Mouse (Mus musculus) hindbrain, embryonic 14.5 days (tissue): ENCODE results near the gene Psmb6. TPM values are rescaled to one million over a fixed set of nuclear protein-coding genes. Genes with fewer than 3 reads are reported as not detected.

Experiments used
- ATAC-seq: fragments of 200-750 bp; cut with Nextera tagmentation; 2 replicates; pipeline ENCODE4 v1.8.0; 2017; ENCODE audit warnings: moderate number of reproducible peaks, mild to moderate bottlenecking, moderate TSS enrichment, moderate library complexity; ENCODE audit not compliant: low FRiP score
- DNase-seq: peaks from one replicate; pipeline ENCODE4 v3.0.0-alpha.2; 2015; ENCODE audit warnings: low spot score
- H3K27ac ChIP-seq: fragments of 300-500 bp; sonication (generic); 2 replicates; pipeline ENCODE4 v1.5.1; 2014; ENCODE audit warnings: mild to moderate bottlenecking, moderate library complexity
- H3K27me3 ChIP-seq: fragments of 300-500 bp; sonication (generic); 2 replicates; pipeline ENCODE4 v1.6.1; 2014; ENCODE audit warnings: mild to moderate bottlenecking, low read length, mixed read lengths; ENCODE audit not compliant: control insufficient read depth, insufficient read depth
- H3K36me3 ChIP-seq: fragments of 300-500 bp; sonication (generic); replicated peaks from 2 replicates; pipeline ENCODE4 v1.6.1; 2014; ENCODE audit not compliant: control insufficient read depth, insufficient read depth
- H3K4me1 ChIP-seq: fragments of 300-500 bp; sonication (generic); replicated peaks from 2 replicates; pipeline ENCODE4 v1.6.1; 2014; ENCODE audit warnings: antibody characterized with exemption, low read length, mixed read lengths; ENCODE audit not compliant: control insufficient read depth, insufficient read depth
- H3K4me2 ChIP-seq: fragments of 300-500 bp; sonication (generic); replicated peaks from 2 replicates; pipeline ENCODE4 v1.6.1; 2014; ENCODE audit warnings: mild to moderate bottlenecking, moderate library complexity
- H3K4me3 ChIP-seq: fragments of 300-500 bp; sonication (generic); replicated peaks from 2 replicates; pipeline ENCODE4 v1.5.1; 2014; ENCODE audit warnings: mild to moderate bottlenecking, low read length
- H3K9ac ChIP-seq: fragments of 300-500 bp; sonication (generic); 2 replicates; pipeline ENCODE4 v1.6.1; 2014
- H3K9me3 ChIP-seq: fragments of 300-500 bp; sonication (generic); 2 replicates; pipeline ENCODE4 v1.6.1; 2016; ENCODE audit warnings: low read length; ENCODE audit not compliant: control insufficient read depth
- whole genome bisulfite sequencing: fragments of 180-500 bp; shearing (Covaris S2); extraction: QIAGEN DNeasy Blood & Tissue Kit; methylation state at CpG from one replicate; pipeline ENCODE4 v1.1.7; 2014; 5-methylcytosine and 5-hydroxymethylcytosine counted together
- polyA plus RNA-seq: library from polyadenylated mRNA; unstranded; fragments of >200 nt; fragmentation: Nextera tagmentation; extraction: Ambion mirVana; gene quantifications from 2 replicates; pipeline ENCODE4 v1.2.1, GENCODE M21; 2014

The Psmb6 gene
- polyA plus RNA-seq, 1 experiment from 2014 or later: 789 TPM

GRCm38 (mm10) chr11:70506385-70506784 lies 18.8 kb upstream of the Psmb6 start:
- peak; percentile 74 for DNase-seq
- Histone ChIP-seq H3K9ac (no peak overlapping the region), H3K36me3 (no peaks in the 10 kb centered on the region), H3K27ac (no peak overlapping the region), H3K9me3 (no peaks in the 10 kb centered on the region), H3K27me3 (peaks cover 4% of the 10 kb centered on the region), H3K4me1 (0 out of 2 replicates have a peak, but pooled peaks cover 7% of the 10 kb centered on the region), H3K4me3 (no peak overlapping the region), H3K4me2 (no peak overlapping the region)
- 33% methylated on average over 4 of the region's 4 CpGs for WGBS
- ATAC-seq: no peak

GRCm38 (mm10) chr11:70506962-70507515 lies 18.1 kb upstream of the Psmb6 start:
- H3K9me3 ChIP-seq: no peaks in the 10 kb centered on the region
- H3K36me3 ChIP-seq: no peaks in the 10 kb centered on the region
- 0 out of 2 replicates have a peak, but pooled peaks cover 7% of the 10 kb centered on the region for H3K4me1 ChIP-seq
- DNase-seq (no peak), ATAC-seq (no peak)
- H3K4me2 ChIP-seq: no peak overlapping the region
- no peak overlapping the region for H3K4me3 ChIP-seq
- no peak overlapping the region for H3K27ac ChIP-seq
- H3K27me3 ChIP-seq: peaks cover 4% of the 10 kb centered on the region
- 74% methylated on average over 7 of the region's 7 CpGs for WGBS
- no peak overlapping the region for H3K9ac ChIP-seq

GRCm38 (mm10) chr11:70509753-70510564 lies 15.2 kb upstream of the Psmb6 start:
- Histone ChIP-seq H3K27ac (no peak overlapping the region), H3K36me3 (no peaks in the 10 kb centered on the region), H3K4me1 (0 out of 2 replicates have a peak, but pooled peaks cover 7% of the 10 kb centered on the region), H3K4me3 (no peak overlapping the region), H3K9me3 (no peaks in the 10 kb centered on the region), H3K4me2 (peak overlapping the region; percentile 42), H3K9ac (no peak overlapping the region; the same call in 1 of the 2 replicates), H3K27me3 (peaks cover 4% of the 10 kb centered on the region)
- WGBS: 7% methylated on average over 19 of the region's 19 CpGs
- peak; percentile 67 for DNase-seq
- peak; percentile 37; the same call in 1 of the 2 replicates for ATAC-seq

GRCm38 (mm10) chr11:70511242-70511641 lies 13.9 kb upstream of the Psmb6 start:
- 77% methylated on average over 2 of the region's 2 CpGs for WGBS
- no peak overlapping the region for H3K9ac ChIP-seq
- H3K4me3 ChIP-seq: no peak overlapping the region
- no peak for ATAC-seq
- no peak overlapping the region for H3K27ac ChIP-seq
- no peak for DNase-seq
- no peaks in the 10 kb centered on the region for H3K36me3 ChIP-seq
- H3K4me2 ChIP-seq: no peak overlapping the region
- no peaks in the 10 kb centered on the region for H3K9me3 ChIP-seq
- 0 out of 2 replicates have a peak, but pooled peaks cover 7% of the 10 kb centered on the region for H3K4me1 ChIP-seq
- peaks cover 4% of the 10 kb centered on the region; the same call in 1 of the 2 replicates for H3K27me3 ChIP-seq

- H3K4me3 ChIP-seq: no peak overlapping the region
- H3K36me3 ChIP-seq: no peaks in the 10 kb centered on the region
- peaks cover 4% of the 10 kb centered on the region; the same call in 1 of the 2 replicates for H3K27me3 ChIP-seq
- H3K4me2 ChIP-seq: no peak overlapping the region
- ATAC-seq (no peak), DNase-seq (no peak)
- H3K4me1 ChIP-seq: 0 out of 2 replicates have a peak, but pooled peaks cover 7% of the 10 kb centered on the region
- no peak overlapping the region for H3K9ac ChIP-seq
- H3K27ac ChIP-seq: no peak overlapping the region
- no peaks in the 10 kb centered on the region for H3K9me3 ChIP-seq
- 93% methylated on average over 7 of the region's 7 CpGs for WGBS
Observed at GRCm38 (mm10) chr11:70511825-70512224, 13.3 kb upstream of the Psmb6 start.

- Histone ChIP-seq H3K36me3 (no peaks in the 10 kb centered on the region), H3K9me3 (no peaks in the 10 kb centered on the region), H3K4me2 (no peak overlapping the region), H3K4me3 (no peak overlapping the region), H3K27me3 (peaks cover 4% of the 10 kb centered on the region; the same call in 1 of the 2 replicates), H3K4me1 (0 out of 2 replicates have a peak, but pooled peaks cover 7% of the 10 kb centered on the region), H3K27ac (no peak overlapping the region), H3K9ac (no peak overlapping the region)
- DNase-seq: no peak
- 79% methylated on average over 7 of the region's 7 CpGs for WGBS
- no peak for ATAC-seq
Observed at GRCm38 (mm10) chr11:70512709-70513342, 12.3 kb upstream of the Psmb6 start.

- no peaks in the 10 kb centered on the region for H3K9me3 ChIP-seq
- H3K36me3 ChIP-seq: no peaks in the 10 kb centered on the region
- ATAC-seq (no peak), DNase-seq (no peak)
- H3K4me1 ChIP-seq: 0 out of 2 replicates have a peak, but pooled peaks cover 7% of the 10 kb centered on the region
- H3K27me3 ChIP-seq: no peaks in the 10 kb centered on the region; the same call in 1 of the 2 replicates
- H3K4me2 ChIP-seq: no peak overlapping the region
- H3K27ac ChIP-seq: no peak overlapping the region
- 43% methylated on average over 11 of the region's 11 CpGs for WGBS
- H3K4me3 ChIP-seq: no peak overlapping the region
- H3K9ac ChIP-seq: no peak overlapping the region
Observed at GRCm38 (mm10) chr11:70513520-70513919, 11.6 kb upstream of the Psmb6 start.

- no peaks in the 10 kb centered on the region for H3K36me3 ChIP-seq
- 94% methylated on average over 7 of the region's 7 CpGs for WGBS
Observed at GRCm38 (mm10) chr11:70514288-70514687, 10.9 kb upstream of the Psmb6 start, which contains the start of gene Vmo1. Vmo1 (minus strand) TSS chr11:70514616.

GRCm38 (mm10) chr11:70516352-70516751 lies 8.8 kb upstream of the Psmb6 start:
- 25% methylated on average over 2 of the region's 2 CpGs for WGBS
- H3K36me3 ChIP-seq: no peaks in the 10 kb centered on the region
- H3K4me1 ChIP-seq: 0 out of 2 replicates have a peak, but pooled peaks cover 7% of the 10 kb centered on the region
- DNase-seq (peak; percentile 77), ATAC-seq (no peak)
- H3K4me3 ChIP-seq: no peak overlapping the region
- no peaks in the 10 kb centered on the region for H3K27me3 ChIP-seq
- H3K4me2 ChIP-seq: no peak overlapping the region
- H3K9ac ChIP-seq: no peak overlapping the region
- H3K27ac ChIP-seq: no peak overlapping the region
- H3K9me3 ChIP-seq: no peaks in the 10 kb centered on the region

More at GRCm38 (mm10) chr11:70514288-70514687, 10.9 kb upstream of the Psmb6 start, which contains the start of gene Vmo1:
- Histone ChIP-seq H3K4me3 (no peak within 1 kb of the TSS), H3K27me3 (no peaks in the 10 kb centered on the region; the same call in 1 of the 2 replicates), H3K27ac (no peak within 1 kb of the TSS), H3K4me2 (no peak within 1 kb of the TSS), H3K9me3 (no peaks in the 10 kb centered on the region), H3K4me1 (0 out of 2 replicates have a peak, but pooled peaks cover 7% of the 10 kb centered on the region), H3K9ac (no peak within 1 kb of the TSS)
- DNase-seq (no peak), ATAC-seq (no peak)
